Mouse (Mus musculus) urinary bladder, postnatal 0 days (tissue): ENCODE data around the gene Fam151a. TPM values are rescaled to one million over a fixed set of nuclear protein-coding genes. Genes with fewer than 3 reads are reported as not detected.

Source experiments
- polyA plus RNA-seq: library from polyadenylated mRNA; unstranded; fragments of >200 nt; fragmentation: Nextera tagmentation; extraction: Ambion mirVana; gene quantifications from 2 replicates; pipeline ENCODE4 v1.2.1, GENCODE M21; 2015

Fam151a gene
- polyA plus RNA-seq = 0.54 and 0.67 TPM in 2 replicates

DNA sequence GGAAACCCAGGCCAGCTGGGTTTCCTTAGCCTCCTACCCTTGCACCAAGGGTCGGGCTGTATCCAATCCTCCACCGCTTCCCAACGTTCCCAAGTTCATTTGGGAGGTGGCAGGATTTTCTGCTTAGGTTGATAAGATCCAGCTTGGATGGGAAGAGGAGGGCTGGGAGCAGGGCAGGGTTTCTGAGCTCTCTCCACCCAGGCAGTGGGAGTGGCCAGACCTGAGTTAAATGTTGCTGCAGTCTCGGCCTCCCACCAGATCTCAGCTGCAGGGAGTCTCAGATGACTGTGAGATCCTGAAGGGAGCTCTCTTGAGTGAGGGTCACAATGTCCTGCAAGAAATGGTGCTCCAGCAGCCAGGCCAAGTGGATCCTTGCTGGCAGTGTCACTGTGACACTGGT lies at the start of gene Fam151a:
TSS of gene Fam151a (plus strand) at position 254 of the 400 bp plus-strand sequence.

DNA sequence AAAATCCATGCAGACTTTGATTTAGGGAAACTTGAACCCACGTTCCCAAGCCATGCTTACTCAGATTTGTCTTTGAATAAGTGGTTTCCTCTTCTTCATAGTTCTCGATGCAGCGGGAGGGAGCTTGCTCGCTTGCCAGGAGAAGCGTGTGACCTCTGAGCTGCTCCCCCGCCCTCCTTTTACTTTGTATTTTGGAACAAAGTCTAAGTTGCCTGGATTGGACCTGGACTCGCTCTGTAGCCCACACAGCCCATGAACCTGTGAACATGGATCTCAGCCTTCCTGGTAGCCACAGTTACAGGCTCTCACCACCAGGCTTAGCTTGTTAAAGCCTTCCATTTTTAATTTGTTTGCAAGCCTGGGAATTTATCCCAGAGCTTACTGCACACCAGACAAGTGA lies 2.9 kb upstream of the Fam151a start, which contains the start of gene Mroh7:
TSS of gene Mroh7 (minus strand) at position 112 of the 400 bp plus-strand sequence.

Other genes with a start within 250 kb of the Fam151a start
- gene Bsnd, start 241.6 kb upstream of the Fam151a start, polyA plus RNA-seq = 0.48 and 1.1 TPM in 2 replicates
- 7.1 and 12.0 TPM in 2 replicates for gene Dhcr24, start 172.9 kb upstream of the Fam151a start, polyA plus RNA-seq
- gene Lexm, start 116.6 kb upstream of the Fam151a start, polyA plus RNA-seq = 0.07 and 0.19 TPM in 2 replicates
- 13.1 and 15.0 TPM in 2 replicates for gene Ttc22, start 111.5 kb upstream of the Fam151a start, polyA plus RNA-seq
- gene Pars2, start 82.8 kb upstream of the Fam151a start, polyA plus RNA-seq = 5.9 and 6.4 TPM in 2 replicates
- 25.7 and 29.8 TPM in 2 replicates for gene Ttc4, start 54.9 kb upstream of the Fam151a start, polyA plus RNA-seq
- gene Mroh7, start 3.0 kb upstream of the Fam151a start, polyA plus RNA-seq = 0.11 and 0.13 TPM in 2 replicates
- gene Acot11, start 71.1 kb downstream of the Fam151a start, polyA plus RNA-seq = 2.3 and 3.2 TPM in 2 replicates
- gene Ssbp3, start 176.8 kb downstream of the Fam151a start, polyA plus RNA-seq = 29.9 and 35.8 TPM in 2 replicates